Mouse (Mus musculus): ENCODE measurements around the gene Pdia6. TPM values are rescaled to one million over a fixed set of nuclear protein-coding genes. Genes with fewer than 3 reads are reported as not detected.

The Pdia6 gene
- polyA plus RNA-seq, 1 experiment from 2014 or later: 282 TPM

DNA sequence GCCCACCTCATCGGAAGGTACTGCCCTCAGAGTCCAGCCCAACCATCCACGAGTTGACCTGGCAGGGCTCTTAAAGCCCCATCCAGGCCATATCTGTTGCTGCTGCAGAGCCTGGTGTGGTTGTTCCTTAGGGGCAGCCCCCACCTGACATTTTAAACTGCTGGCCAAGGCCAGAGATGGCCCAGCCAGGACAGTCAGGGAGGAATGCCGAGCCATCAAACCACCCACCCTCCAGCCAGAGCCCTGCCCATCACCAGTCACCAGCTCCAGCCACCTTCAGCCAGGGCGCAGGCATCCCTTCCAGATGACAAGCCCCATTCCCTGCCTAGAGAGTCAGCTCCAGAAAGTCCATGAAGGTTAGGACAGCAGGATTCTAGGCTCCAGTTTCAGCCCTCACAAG lies 22.2 kb downstream of the Pdia6 start:
- Histone ChIP-seq H3K9ac (ENCODE audit: low read depth, low read length) (no peak overlapping the region), H3K4me3 (ENCODE audit: low read length) (no peak overlapping the region), H3K27me3 (replicated peaks; ENCODE audit: control insufficient read depth, insufficient read depth, low read length) (no peaks in the 10 kb centered on the region), H3K36me3 (ENCODE audit: control insufficient read depth, insufficient read depth, low read length) (peaks cover 19% of the 10 kb centered on the region), H3K27ac (ENCODE audit: low read depth, low read length) (no peak overlapping the region), H3K4me1 (ENCODE audit: control insufficient read depth, insufficient read depth, low read depth, low read length) (no peaks in the 10 kb centered on the region), H3K4me2 (ENCODE audit: low read length) (no peak overlapping the region), H3K9me3 (ENCODE audit: control insufficient read depth, low read length) (no peaks in the 10 kb centered on the region)
- ATAC-seq: no peak
- WGBS: 77% methylated on average over 4 of the region's 4 CpGs

DNA sequence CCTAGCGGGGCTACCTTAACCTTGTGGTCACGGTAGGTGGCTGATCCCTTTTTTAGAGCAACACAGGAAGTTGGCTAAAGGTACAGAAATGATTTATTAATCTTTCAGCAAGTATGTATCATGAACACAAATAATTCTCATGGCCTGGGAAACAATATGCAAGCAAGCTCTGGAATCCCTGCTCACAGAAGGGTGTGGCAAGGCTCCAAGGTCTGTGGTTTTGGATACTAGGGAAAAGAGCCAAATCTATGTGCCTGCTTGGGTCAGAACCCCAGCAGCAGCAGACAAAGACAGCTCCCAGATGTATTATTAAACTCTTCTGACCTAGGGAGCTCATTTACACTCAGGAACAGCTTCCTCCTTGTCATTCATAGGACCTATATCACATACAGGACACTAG lies 22.7 kb downstream of the Pdia6 start:
- Histone ChIP-seq H3K4me1 (ENCODE audit: control insufficient read depth, insufficient read depth, low read depth, low read length) (no peaks in the 10 kb centered on the region), H3K36me3 (ENCODE audit: control insufficient read depth, insufficient read depth, low read length) (peaks cover 13% of the 10 kb centered on the region), H3K4me3 (ENCODE audit: low read length) (no peak overlapping the region), H3K4me2 (ENCODE audit: low read length) (no peak overlapping the region), H3K27ac (ENCODE audit: low read depth, low read length) (no peak overlapping the region), H3K27me3 (replicated peaks; ENCODE audit: control insufficient read depth, insufficient read depth, low read length) (no peaks in the 10 kb centered on the region), H3K9me3 (ENCODE audit: control insufficient read depth, low read length) (no peaks in the 10 kb centered on the region), H3K9ac (ENCODE audit: low read depth, low read length) (no peak overlapping the region)
- 84% methylated on average over 2 of the region's 2 CpGs for WGBS
- ATAC-seq: no peak

DNA sequence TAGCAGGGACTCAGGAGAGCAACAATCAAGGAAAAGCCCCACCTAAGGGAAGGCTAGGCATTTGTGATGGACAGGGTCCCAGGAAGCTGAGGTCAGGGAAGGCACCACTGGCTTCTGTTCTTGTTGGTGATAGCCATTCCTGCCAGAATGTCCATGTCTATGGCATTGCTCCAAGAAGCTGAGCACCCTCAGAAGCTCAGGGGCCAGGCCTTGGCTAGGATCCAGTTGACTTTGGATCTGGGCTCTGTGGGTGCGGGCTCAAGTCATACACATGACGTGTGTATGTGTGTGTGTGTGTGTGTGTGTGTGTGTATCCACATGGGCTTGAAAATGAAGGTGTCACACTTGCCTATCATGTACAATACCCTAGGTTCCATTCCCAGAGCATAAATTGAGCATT lies 23.6 kb downstream of the Pdia6 start:
- Histone ChIP-seq H3K9ac (ENCODE audit: low read depth, low read length) (no peak overlapping the region), H3K9me3 (ENCODE audit: control insufficient read depth, low read length) (no peaks in the 10 kb centered on the region), H3K4me2 (ENCODE audit: low read length) (no peak overlapping the region), H3K4me1 (ENCODE audit: control insufficient read depth, insufficient read depth, low read depth, low read length) (no peaks in the 10 kb centered on the region), H3K27ac (ENCODE audit: low read depth, low read length) (no peak overlapping the region), H3K27me3 (replicated peaks; ENCODE audit: control insufficient read depth, insufficient read depth, low read length) (no peaks in the 10 kb centered on the region), H3K36me3 (ENCODE audit: control insufficient read depth, insufficient read depth, low read length) (peaks cover 6% of the 10 kb centered on the region; the same call in 1 of the 2 replicates), H3K4me3 (ENCODE audit: low read length) (no peak overlapping the region)
- ATAC-seq: no peak
- 79% methylated on average over 2 of the region's 2 CpGs for WGBS

DNA sequence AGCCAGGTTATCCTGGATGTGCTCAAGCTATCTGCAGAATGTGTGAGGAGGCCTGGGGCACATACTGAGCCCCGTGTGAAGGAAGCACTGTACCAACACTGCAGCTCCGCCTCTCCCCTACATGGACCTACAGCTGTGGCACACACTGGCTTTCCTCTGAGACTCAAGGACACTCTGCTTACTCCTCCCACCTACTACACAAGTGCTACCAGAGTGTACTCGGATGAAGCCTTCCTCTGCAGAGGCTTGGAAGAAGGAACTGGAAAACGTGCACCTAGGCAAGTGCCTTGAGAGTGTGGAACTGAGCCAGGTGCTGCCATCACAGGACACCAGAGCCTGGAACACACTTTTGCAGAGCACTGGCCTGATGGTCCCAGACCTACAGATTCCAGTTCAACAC lies 24.2 kb downstream of the Pdia6 start:
- no peak for ATAC-seq
- Histone ChIP-seq H3K9me3 (ENCODE audit: control insufficient read depth, low read length) (no peaks in the 10 kb centered on the region), H3K27ac (ENCODE audit: low read depth, low read length) (no peak overlapping the region), H3K36me3 (ENCODE audit: control insufficient read depth, insufficient read depth, low read length) (peaks cover 2% of the 10 kb centered on the region; the same call in 1 of the 2 replicates), H3K4me2 (ENCODE audit: low read length) (no peak overlapping the region), H3K4me3 (ENCODE audit: low read length) (no peak overlapping the region), H3K27me3 (replicated peaks; ENCODE audit: control insufficient read depth, insufficient read depth, low read length) (no peaks in the 10 kb centered on the region), H3K4me1 (ENCODE audit: control insufficient read depth, insufficient read depth, low read depth, low read length) (no peaks in the 10 kb centered on the region), H3K9ac (ENCODE audit: low read depth, low read length) (no peak overlapping the region)
- WGBS: 73% methylated on average over 4 of the region's 4 CpGs

DNA sequence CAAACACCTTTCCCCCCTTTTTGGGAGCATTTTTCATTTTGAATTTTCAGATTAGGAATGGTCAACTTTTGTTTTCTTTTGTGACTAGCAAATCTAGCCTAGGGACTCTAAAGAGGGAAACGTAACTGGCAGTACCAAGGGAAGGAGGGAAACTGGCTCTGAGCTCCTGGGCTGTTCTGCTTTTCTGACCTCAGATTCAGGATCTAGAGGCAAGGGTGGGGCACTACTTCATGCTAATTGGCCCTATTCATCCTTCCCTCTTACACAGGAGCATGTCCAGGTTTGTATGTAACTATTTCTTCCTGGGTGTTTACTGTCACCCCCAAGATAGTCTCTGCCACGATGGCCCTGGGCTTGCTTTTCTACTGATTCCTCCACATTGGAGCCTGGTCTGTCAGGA lies 30.6 kb downstream of the Pdia6 start:
- Histone ChIP-seq H3K4me3 (ENCODE audit: low read length) (no peak overlapping the region), H3K9me3 (ENCODE audit: control insufficient read depth, low read length) (no peaks in the 10 kb centered on the region)
- 65% methylated on average over 2 of the region's 2 CpGs for WGBS

DNA sequence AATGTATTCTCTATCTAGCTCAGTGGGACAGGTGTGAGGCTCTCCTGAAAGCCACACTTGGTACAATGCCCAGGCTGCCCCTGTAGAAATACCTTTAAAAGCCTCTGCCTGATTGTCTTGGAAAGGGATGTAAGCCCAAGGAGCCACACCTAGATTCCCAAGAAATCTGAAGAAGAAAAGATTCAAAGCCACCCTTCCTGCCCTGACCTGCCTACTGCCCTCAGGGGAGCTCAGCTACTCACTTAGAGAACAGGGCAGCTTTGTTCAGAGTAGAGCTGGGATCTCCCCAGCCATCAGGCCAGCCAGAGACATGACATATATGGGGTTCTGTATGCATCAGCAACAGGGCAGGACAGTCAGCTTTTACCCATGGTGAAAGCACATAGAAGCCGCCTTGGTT lies 33.6 kb downstream of the Pdia6 start:
- Histone ChIP-seq H3K4me2 (ENCODE audit: low read length) (no peak overlapping the region), H3K27ac (ENCODE audit: low read depth, low read length) (no peak overlapping the region), H3K9me3 (ENCODE audit: control insufficient read depth, low read length) (no peaks in the 10 kb centered on the region), H3K4me3 (ENCODE audit: low read length) (no peak overlapping the region), H3K27me3 (replicated peaks; ENCODE audit: control insufficient read depth, insufficient read depth, low read length) (no peaks in the 10 kb centered on the region), H3K9ac (ENCODE audit: low read depth, low read length) (no peak overlapping the region), H3K4me1 (ENCODE audit: control insufficient read depth, insufficient read depth, low read depth, low read length) (no peaks in the 10 kb centered on the region), H3K36me3 (ENCODE audit: control insufficient read depth, insufficient read depth, low read length) (no peaks in the 10 kb centered on the region)
- ATAC-seq: no peak
- 91% methylated on average over 1 of the region's 1 CpGs for WGBS

More for the DNA sequence above, 30.6 kb downstream of the Pdia6 start:
- no peak for ATAC-seq
- H3K27ac ChIP-seq (ENCODE audit: low read depth, low read length): no peak overlapping the region
- no peak overlapping the region for H3K4me2 ChIP-seq (ENCODE audit: low read length)
- H3K9ac ChIP-seq (ENCODE audit: low read depth, low read length): no peak overlapping the region
- no peaks in the 10 kb centered on the region for H3K36me3 ChIP-seq (ENCODE audit: control insufficient read depth, insufficient read depth, low read length)
- H3K27me3 ChIP-seq (replicated peaks; ENCODE audit: control insufficient read depth, insufficient read depth, low read length): no peaks in the 10 kb centered on the region
- H3K4me1 ChIP-seq (ENCODE audit: control insufficient read depth, insufficient read depth, low read depth, low read length): no peaks in the 10 kb centered on the region

DNA sequence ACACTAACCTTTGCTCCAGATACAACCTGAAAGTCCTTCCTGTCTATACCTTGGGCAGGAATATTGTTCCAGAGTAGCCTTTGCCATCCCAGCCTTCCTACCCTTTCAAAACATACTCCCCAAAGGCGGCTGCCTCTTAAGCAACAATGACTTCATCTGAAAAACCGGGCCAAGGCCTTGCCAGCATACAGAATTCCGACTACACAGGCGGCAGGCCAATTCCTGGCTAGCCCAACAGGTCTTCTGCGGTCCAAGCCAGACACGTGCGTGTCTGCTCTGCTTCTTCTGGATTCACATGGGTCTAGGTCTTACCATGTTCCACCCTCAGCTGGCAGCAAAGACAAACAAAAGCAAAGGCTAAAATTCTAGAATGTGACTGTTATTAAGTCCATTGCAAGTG lies 39.1 kb downstream of the Pdia6 start:
- Histone ChIP-seq H3K27me3 (replicated peaks; ENCODE audit: control insufficient read depth, insufficient read depth, low read length) (no peaks in the 10 kb centered on the region), H3K4me3 (ENCODE audit: low read length) (no peak overlapping the region), H3K4me1 (ENCODE audit: control insufficient read depth, insufficient read depth, low read depth, low read length) (no peaks in the 10 kb centered on the region), H3K36me3 (ENCODE audit: control insufficient read depth, insufficient read depth, low read length) (no peaks in the 10 kb centered on the region), H3K9ac (ENCODE audit: low read depth, low read length) (no peak overlapping the region), H3K4me2 (ENCODE audit: low read length) (no peak overlapping the region), H3K27ac (ENCODE audit: low read depth, low read length) (no peak overlapping the region), H3K9me3 (ENCODE audit: control insufficient read depth, low read length) (no peaks in the 10 kb centered on the region)
- no peak for ATAC-seq
- 84% methylated on average over 7 of the region's 7 CpGs for WGBS

DNA sequence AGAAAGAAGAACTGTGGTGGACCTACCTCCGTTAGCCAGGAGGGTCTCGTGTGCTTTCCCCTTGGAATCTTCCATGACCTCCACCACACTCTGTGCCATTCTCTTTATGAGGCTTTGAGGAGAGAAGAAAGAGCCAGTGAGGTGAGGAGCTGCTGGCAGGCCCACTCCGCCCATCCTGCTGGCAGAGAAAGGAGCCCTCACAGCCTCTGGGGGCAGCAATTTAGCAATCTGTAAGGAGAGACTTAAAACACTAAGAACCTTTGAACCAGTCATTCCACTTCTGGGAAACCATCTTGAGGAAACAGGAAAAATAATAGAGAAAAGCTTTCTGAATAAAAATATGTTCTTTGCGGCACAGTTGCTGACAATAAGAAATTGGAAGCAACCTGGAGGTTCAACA lies 41.9 kb downstream of the Pdia6 start:
- Histone ChIP-seq H3K27ac (ENCODE audit: low read depth, low read length) (no peak overlapping the region), H3K9me3 (ENCODE audit: control insufficient read depth, low read length) (no peaks in the 10 kb centered on the region), H3K4me3 (ENCODE audit: low read length) (no peak overlapping the region), H3K27me3 (replicated peaks; ENCODE audit: control insufficient read depth, insufficient read depth, low read length) (no peaks in the 10 kb centered on the region), H3K36me3 (ENCODE audit: control insufficient read depth, insufficient read depth, low read length) (no peaks in the 10 kb centered on the region), H3K4me2 (ENCODE audit: low read length) (no peak overlapping the region), H3K4me1 (ENCODE audit: control insufficient read depth, insufficient read depth, low read depth, low read length) (no peaks in the 10 kb centered on the region), H3K9ac (ENCODE audit: low read depth, low read length) (no peak overlapping the region)
- no peak for ATAC-seq
- 46% methylated on average over 4 of the region's 4 CpGs for WGBS

DNA sequence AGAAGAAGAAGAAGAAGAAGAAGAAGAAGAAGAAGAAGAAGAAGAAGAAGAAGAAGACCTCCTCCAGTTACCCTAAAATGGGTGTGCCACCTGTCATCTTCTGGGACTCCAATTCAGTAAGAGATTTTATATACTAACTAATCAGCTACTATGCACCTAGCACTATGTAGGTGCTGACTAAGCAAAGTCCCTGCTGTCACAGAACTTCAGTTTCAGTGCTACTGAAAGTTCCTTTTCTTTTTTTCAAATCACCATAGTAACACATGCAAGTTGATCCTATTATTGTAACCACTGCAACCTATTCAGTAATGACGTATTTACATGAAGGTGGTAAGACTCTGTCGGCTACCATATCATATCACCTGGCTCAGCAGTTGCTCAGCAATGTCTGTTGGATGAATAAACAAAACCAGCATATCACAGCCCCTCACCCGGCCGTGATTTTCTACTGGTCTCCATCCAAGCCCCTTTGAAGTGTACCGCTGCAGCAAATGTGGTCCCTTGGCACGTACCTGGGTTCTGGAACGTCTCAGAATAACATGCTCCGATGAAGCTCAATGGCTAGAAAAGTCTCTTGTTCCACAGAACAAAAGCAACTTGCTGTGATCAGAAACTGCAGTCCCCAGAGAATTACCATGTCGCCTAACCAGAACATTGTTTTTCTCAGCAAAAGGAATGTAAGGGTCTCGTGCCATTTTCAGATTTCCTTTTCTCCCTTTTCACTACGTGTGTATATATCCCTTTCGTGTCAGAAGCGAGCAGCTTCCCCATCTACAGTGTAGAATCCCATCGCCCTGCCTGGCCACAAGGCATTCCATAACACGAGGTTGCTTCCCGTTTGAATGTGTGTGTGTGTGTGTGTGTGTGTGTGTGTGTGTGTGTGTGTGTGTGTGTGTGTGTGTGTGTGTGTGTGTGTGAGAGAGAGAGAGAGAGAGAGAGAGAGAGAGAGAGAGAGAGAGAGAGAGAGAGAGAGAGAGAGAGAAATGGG lies 44.8 kb downstream of the Pdia6 start:
- peak; percentile 20; the same call in 1 of the 2 replicates for ATAC-seq
- Histone ChIP-seq H3K4me2 (ENCODE audit: low read length) (no peak overlapping the region), H3K27ac (ENCODE audit: low read depth, low read length) (no peak overlapping the region), H3K4me3 (ENCODE audit: low read length) (no peak overlapping the region), H3K9me3 (ENCODE audit: control insufficient read depth, low read length) (no peaks in the 10 kb centered on the region), H3K36me3 (ENCODE audit: control insufficient read depth, insufficient read depth, low read length) (no peaks in the 10 kb centered on the region), H3K9ac (ENCODE audit: low read depth, low read length) (no peak overlapping the region), H3K4me1 (ENCODE audit: control insufficient read depth, insufficient read depth, low read depth, low read length) (no peaks in the 10 kb centered on the region), H3K27me3 (replicated peaks; ENCODE audit: control insufficient read depth, insufficient read depth, low read length) (no peaks in the 10 kb centered on the region)
- WGBS: 41% methylated on average over 16 of the region's 16 CpGs
